Mouse (Mus musculus) cerebellum, adult 9-10 months (tissue): ENCODE data around the gene Mysm1.

Source experiments
- DNase-seq: peaks from one replicate; pipeline ENCODE4 v3.0.0; 2022

The Mysm1 gene

DNA sequence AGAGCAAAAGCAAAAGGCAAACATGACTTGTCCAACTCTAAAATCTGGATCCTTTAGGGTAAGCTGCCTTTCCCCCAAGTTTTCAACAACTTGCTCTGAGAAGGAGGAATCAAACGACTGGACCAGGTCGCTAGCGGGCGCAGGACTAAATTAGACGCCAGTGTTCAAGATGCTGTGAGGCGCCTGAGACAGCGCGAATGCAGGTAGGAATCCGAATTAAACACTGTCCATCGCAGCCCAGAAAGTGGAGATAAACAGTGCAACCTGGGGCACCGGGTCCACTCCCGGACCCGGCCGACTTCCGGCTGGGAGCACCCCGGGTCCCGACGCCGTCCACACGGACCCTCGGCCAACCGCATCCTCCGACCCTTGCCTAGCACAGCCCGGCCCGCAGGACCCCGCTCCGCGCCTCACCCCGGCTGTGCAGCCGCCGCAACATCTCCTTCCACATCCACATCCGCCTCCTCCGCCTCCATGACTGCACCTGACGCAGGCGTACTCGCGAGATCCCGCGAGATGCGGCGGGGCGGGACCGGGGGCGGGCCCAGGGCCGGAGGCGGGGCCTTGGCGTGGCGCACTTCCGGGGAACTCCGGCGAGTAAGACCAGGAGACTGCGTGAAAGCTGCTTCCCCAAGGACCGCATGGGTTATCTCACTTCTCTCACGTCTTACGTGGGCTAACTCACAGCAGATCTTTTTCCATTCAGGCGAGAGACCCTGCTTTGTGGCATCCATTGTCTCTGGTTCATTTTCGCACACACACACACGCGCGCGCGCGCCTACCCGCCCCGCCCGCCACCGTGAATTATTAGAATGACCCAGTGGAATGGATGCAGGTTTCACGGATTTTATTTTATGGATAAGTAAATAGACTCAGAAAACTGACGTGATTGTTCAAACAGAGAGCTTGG, at the start of gene Mysm1:
Gene Mysm1, minus strand, starts transcription at position 511 of the 910 bp plus-strand sequence.
- DNase-seq = peak; percentile 91

GRCm38 (mm10) chr4:95025847-95026600, 47.1 kb upstream of the Mysm1 start:
- DNase-seq = no peak

DNA sequence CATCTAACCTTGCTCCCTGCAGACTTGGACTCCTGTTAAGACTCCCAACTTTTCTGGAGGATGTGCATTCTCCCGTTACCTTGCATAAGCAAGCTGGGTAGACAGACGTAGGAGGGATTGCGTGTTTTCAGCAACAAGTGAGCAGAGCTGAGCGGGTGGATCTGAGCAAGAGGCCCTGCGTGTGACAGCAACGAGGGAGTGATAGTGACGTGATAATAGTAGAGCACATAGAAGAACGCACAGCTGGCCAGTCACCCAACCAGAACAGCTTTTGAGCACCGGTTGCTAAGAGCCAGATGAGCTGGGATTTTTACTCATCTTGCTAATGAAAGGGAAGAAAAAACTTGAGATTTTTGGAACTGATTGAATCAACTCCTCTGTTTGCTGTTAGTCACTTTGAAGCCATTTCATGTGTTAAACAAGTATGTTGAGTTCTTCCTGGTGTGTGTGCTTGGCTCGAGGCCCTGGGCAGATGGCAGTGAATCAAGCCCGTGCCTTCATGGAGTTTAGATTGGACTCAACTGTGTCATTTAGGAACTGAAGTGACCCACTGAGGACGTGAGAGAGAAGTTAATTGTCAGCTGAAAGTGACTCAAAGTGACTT, 44.6 kb upstream of the Mysm1 start:
- no peak for DNase-seq

- no peak for DNase-seq
These were observed 43.0 kb upstream of the Mysm1 start for GRCm38 (mm10) chr4:95021649-95022637.

DNA sequence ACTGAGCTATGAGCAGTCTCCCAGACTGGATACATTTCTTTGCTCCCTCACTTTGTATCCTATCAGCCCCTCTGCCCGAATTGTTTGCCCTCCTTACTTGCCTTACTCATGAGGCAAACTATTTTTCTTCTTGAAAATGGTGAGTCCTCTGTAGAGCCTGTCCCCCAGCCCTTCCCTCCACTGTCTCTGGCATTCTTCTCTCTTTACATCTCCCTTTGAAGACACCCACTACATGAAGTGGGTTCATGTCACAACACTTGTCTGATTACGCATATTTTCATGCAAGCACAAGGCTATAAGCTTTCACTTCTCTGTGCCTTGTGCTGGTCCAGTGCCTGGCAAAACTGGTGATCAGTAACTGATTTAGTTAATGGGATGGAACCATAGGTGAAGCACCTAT, 41.3 kb upstream of the Mysm1 start:
- no peak for DNase-seq

GRCm38 (mm10) chr4:95018221-95018620, 39.3 kb upstream of the Mysm1 start:
- DNase-seq = no peak

GRCm38 (mm10) chr4:95012706-95013105, 33.8 kb upstream of the Mysm1 start:
- DNase-seq = no peak

- DNase-seq = no peak
These were observed 33.4 kb upstream of the Mysm1 start for GRCm38 (mm10) chr4:95012256-95012655.

- peak; percentile 78 for DNase-seq
These were observed 29.5 kb upstream of the Mysm1 start for GRCm38 (mm10) chr4:95008175-95009057.

DNA sequence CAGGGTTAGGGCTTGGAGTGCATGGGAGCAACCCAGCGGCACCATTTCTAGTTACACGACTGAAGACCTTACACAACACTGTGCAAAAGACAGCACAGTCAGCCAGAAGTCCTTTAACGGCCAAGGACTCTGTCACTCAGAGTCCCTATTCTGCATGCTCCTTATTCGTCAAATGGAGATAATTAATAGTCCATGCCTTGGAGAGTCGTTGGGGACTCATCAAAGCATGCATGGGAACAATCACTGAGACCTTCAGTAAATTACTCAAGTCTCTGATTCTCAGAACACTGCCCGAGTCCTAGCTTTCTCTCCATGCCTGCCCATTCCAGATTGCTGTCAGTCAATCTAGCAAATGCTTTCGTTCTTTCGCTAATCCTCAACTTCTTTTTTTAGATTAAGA, 28.9 kb upstream of the Mysm1 start:
- no peak for DNase-seq

DNA sequence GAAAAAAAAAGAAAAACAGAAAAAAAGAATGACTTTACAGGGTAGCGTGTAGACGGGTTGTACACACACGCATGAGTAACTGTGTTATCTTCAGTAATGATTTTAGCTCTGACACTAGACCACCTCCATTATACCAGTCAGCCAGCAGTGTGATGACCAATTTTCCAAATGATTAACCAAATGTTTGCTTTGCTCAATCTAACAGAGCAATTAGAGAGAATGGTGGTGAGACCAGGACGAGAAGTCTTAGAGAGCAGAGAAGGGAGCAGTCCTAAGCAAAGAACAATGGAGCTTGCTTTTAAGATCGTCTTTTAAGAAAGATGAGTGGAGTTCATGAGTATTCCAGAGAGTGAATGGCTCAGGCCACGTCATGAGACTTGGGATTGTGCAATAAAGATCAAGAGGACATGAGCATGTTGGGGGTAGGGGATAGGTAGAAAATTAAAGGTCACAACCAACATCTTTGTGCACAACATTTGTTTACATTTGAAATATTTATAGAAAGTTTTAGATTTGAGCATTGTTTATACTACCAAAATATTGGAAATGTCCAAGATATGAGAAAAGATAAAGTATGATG, 26.4 kb upstream of the Mysm1 start:
- DNase-seq = no peak

- DNase-seq = no peak
These were observed 22.3 kb upstream of the Mysm1 start for GRCm38 (mm10) chr4:95001043-95001775.

DNA sequence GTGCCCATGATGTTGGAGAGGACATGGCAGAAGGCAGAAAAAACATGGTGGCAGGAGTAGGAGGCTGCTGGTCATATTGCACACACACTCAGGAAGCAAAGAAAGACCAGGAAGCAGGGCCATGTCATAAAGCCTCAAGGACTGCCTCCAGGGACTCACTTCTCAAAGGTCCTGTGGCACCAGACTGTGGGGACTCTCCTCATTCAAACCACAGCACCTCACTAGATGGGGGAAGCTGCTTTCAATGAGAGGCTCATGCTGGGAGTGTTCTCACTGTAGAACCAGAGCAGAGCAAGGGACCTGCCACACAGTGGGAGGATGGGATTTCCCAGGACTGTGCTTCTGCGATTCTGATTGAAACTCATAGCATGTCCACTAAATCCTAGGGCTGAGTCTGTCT, 21.2 kb upstream of the Mysm1 start:
- DNase-seq = no peak

GRCm38 (mm10) chr4:94999249-94999648, 20.3 kb upstream of the Mysm1 start:
- DNase-seq = no peak

GRCm38 (mm10) chr4:94995862-94996261, 17.0 kb upstream of the Mysm1 start:
- no peak for DNase-seq

DNA sequence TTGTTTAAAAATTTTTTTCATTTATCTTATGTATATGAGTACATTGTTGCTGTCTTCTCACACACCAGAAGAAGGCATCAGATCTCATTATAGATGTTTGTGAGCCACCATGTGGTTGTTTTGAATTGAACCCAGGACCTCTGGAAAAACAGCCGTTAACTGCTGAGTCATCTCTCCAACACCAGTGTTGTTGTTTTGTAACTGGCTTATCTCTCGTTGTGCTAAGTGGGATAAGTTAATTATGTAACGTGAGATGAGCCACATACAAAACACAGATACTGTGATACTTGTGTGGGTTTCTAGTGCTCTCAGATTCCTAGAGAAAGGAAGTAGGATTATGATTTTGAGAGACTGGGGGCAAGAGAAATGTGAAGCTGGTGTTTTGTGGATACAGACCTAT, 11.3 kb upstream of the Mysm1 start:
- no peak for DNase-seq

DNA sequence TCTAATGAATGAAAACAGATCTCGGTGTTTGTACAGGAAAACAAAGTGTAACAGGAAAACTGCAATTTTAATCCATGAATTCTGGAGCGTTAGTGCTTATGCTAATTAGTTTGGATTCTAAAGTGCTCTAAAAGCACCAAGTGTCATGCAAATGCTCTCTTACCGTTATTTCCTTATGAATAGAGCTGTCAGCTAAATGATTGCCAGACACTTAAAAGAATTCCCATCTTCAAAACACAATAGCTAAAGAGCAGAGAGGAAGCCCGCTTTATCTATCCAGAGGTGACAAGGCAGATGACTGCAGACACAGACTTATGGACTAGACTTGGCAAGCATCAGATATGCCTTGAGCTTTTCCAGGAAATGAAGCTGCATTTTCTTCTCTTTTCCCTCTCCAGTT, 8.8 kb upstream of the Mysm1 start:
- no peak for DNase-seq

DNA sequence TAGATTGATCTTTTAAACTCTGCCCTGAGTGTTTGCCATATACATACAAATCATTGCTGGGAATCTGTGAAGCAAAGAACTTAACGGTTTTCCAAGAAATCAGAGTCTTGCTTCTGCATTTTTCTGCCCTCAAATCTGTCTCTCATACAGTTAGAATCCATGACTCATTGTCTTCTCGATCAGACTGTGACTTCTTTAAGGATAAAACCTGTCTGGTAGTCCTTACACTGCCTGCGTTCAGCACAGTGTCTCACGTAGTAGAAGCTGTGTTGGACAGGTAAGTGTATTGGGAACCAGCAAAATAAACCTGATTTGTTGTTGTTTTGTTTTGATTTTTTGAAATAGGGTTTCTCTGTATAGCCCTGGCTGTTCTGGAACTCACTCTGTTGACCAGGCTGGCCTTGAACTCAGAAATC, 608 bp upstream of the Mysm1 start:
- no peak for DNase-seq

GRCm38 (mm10) chr4:94973321-94973720, 5.6 kb downstream of the Mysm1 start:
- no peak for DNase-seq

DNA sequence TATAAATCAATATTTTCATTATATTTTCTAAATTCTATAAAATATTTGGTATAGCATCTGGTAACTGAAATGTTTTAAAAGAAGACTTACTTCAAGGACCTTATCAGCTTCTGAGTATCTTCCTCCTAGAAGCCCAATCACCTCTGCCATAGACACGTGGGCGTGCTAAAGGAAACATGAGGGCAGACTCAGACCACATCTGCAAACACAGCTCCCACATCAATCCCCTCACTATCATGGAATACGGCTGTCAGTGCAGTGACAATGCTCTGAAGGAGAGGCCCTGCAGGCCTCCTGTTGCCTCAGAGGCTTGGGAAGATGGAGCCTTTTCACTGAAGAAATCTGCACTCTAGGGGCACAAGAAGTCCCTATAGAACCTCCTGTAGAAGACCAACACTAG, 26.1 kb downstream of the Mysm1 start:
- DNase-seq = no peak
